Mouse (Mus musculus): ENCODE measurements around the gene Ppp2r3a.

- TF ChIP-seq TAL1 (IDR thresholded peaks at IDR 0.05; ENCODE audit: low read length) (no peak), GATA1 (IDR thresholded peaks at IDR 0.05; ENCODE audit: low read length) (no peak)
Observed at GRCm38 (mm10) chr9:101080046-101080685, 171.4 kb downstream of the Ppp2r3a start.
